Mouse (Mus musculus) common myeloid progenitor, adult 5-6 weeks (primary cell): ENCODE data around the gene Tchp. TPM values are rescaled to one million over a fixed set of nuclear protein-coding genes. Genes with fewer than 3 reads are reported as not detected.
A peak's percentile ranks its signal among the peaks of the same experiment; 100 is the strongest.

ENCODE experiments used
- ATAC-seq: replicated peaks from 2 replicates; pipeline ENCODE4 v1.8.0; 2016; ENCODE audit warnings: low read depth, mild to moderate bottlenecking, moderate TSS enrichment, inconsistent platforms; ENCODE audit not compliant: poor library complexity, severe bottlenecking
- total RNA-seq: library from RNA; stranded (forward); fragments of 200-1000, 187-1606 nt; gene quantifications from 2 replicates; pipeline ENCODE4 v1.2.3, GENCODE M21; 2017

Tchp gene
- total RNA-seq, 1 experiment from 2014 or later: 12.3 TPM

- ATAC-seq: no peak
Observed at GRCm38 (mm10) chr5:114733606-114734005, 26.0 kb downstream of the Tchp start.

GRCm38 (mm10) chr5:114737090-114737887, 29.7 kb downstream of the Tchp start:
- ATAC-seq: no peak

GRCm38 (mm10) chr5:114738707-114739241, 31.2 kb downstream of the Tchp start:
- no peak for ATAC-seq

- no peak for ATAC-seq
Observed at GRCm38 (mm10) chr5:114740595-114740994, 33.0 kb downstream of the Tchp start.

GRCm38 (mm10) chr5:114742572-114742971, 35.0 kb downstream of the Tchp start:
- ATAC-seq: no peak

GRCm38 (mm10) chr5:114742998-114743696, 35.6 kb downstream of the Tchp start:
- ATAC-seq: no peak

- ATAC-seq: no peak
Observed at GRCm38 (mm10) chr5:114743697-114744090, 36.1 kb downstream of the Tchp start.

- peak; percentile 74 for ATAC-seq
Observed at GRCm38 (mm10) chr5:114745581-114745980, 38.0 kb downstream of the Tchp start.

- no peak for ATAC-seq
Observed at GRCm38 (mm10) chr5:114746886-114747285, 39.3 kb downstream of the Tchp start.

- ATAC-seq: no peak
Observed at GRCm38 (mm10) chr5:114747521-114747920, 40.0 kb downstream of the Tchp start.

- no peak for ATAC-seq
Observed at GRCm38 (mm10) chr5:114750325-114750724, 42.8 kb downstream of the Tchp start.

GRCm38 (mm10) chr5:114752397-114752796, 44.8 kb downstream of the Tchp start:
- ATAC-seq: no peak

GRCm38 (mm10) chr5:114753384-114753783, 45.8 kb downstream of the Tchp start:
- no peak for ATAC-seq

- no peak for ATAC-seq
Observed at GRCm38 (mm10) chr5:114759536-114760090, 52.1 kb downstream of the Tchp start.

- ATAC-seq: no peak
Observed at GRCm38 (mm10) chr5:114761980-114762379, 54.4 kb downstream of the Tchp start.

GRCm38 (mm10) chr5:114764812-114765735, 57.5 kb downstream of the Tchp start:
- ATAC-seq: 0 out of 2 replicates have a peak, but pooled peaks have one; percentile 32

- ATAC-seq: no peak
Observed at GRCm38 (mm10) chr5:114766686-114767085, 59.1 kb downstream of the Tchp start.

- no peak for ATAC-seq
Observed at GRCm38 (mm10) chr5:114767185-114767584, 59.6 kb downstream of the Tchp start.

- ATAC-seq: peak; percentile 14; the same call in 1 of the 2 replicates
Observed at GRCm38 (mm10) chr5:114769786-114770185, 62.2 kb downstream of the Tchp start.

GRCm38 (mm10) chr5:114771796-114772195, 64.2 kb downstream of the Tchp start:
- ATAC-seq: 0 out of 2 replicates have a peak, but pooled peaks have one; percentile 4
